9 mouse cellular contexts compared by ENCODE assay signal in genomic region chr7:86775617-86776325, GRCm38 (mm10). TPM values are rescaled to one million over a fixed set of nuclear protein-coding genes. Genes with fewer than 3 reads are reported as not detected.
DNase-seq lines count a peak whose midpoint lies in the region; ATAC-seq and TF ChIP-seq lines count a peak whose summit lies in the region.
"Had no signal": no experiment of that assay in that cellular context is flagged by ENCODE, and none has a peak within 500 bp of the region (broad histone marks: within the 10 kb centered on the region; RNA-seq: fewer than 3 reads in every experiment).

Gene Folh1, minus strand, starts transcription at chr7:86775943.

- H3K9ac ChIP-seq in lung, embryonic 14.5 days = no peak within 1 kb of the TSS
- no peak within 1 kb of the TSS for H3K9ac ChIP-seq in hindbrain, embryonic 12.5 days
- H3K9ac ChIP-seq in neural tube, embryonic 13.5 days = no peak within 1 kb of the TSS
- H3K9ac ChIP-seq: liver, embryonic 13.5 days had no signal

- no peaks in the 10 kb centered on the region for H3K36me3 ChIP-seq in lung, embryonic 14.5 days (ENCODE audit: insufficient read depth)
- no peaks in the 10 kb centered on the region for H3K36me3 ChIP-seq in embryonic facial prominence, embryonic 10.5 days (replicated peaks)
- H3K36me3 ChIP-seq in hindbrain, embryonic 12.5 days = no peaks in the 10 kb centered on the region
- no peaks in the 10 kb centered on the region for H3K36me3 ChIP-seq in neural tube, embryonic 13.5 days
- H3K36me3 ChIP-seq: liver, embryonic 13.5 days had no signal

- no peak within 1 kb of the TSS for H3K27ac ChIP-seq in lung, embryonic 14.5 days (ENCODE audit: low read depth)
- no peak within 1 kb of the TSS for H3K27ac ChIP-seq in embryonic facial prominence, embryonic 10.5 days (replicated peaks)
- no peak within 1 kb of the TSS for H3K27ac ChIP-seq in hindbrain, embryonic 12.5 days
- no peak within 1 kb of the TSS for H3K27ac ChIP-seq in neural tube, embryonic 13.5 days (replicated peaks)
- H3K27ac ChIP-seq: liver, embryonic 13.5 days had no signal

- TF ChIP-seq CTCF in lung, embryonic 14.5 days (IDR thresholded peaks at IDR 0.05; ENCODE audit: low read depth) = no peak

- ATAC-seq in lung, embryonic 14.5 days (ENCODE audit: insufficient read depth) = no peak
- ATAC-seq in hindbrain, embryonic 12.5 days (ENCODE audit: low FRiP score) = peak; percentile 52; the same call in 1 of the 2 replicates
- ATAC-seq in neural tube, embryonic 13.5 days (ENCODE audit: low read depth) = peak; percentile 59; the same call in 1 of the 2 replicates

- 7% methylated on average over 11 of the region's 11 CpGs for WGBS in lung, embryonic 14.5 days
- 4% methylated on average over 11 of the region's 11 CpGs for WGBS in embryonic facial prominence, embryonic 10.5 days
- 5% methylated on average over 11 of the region's 11 CpGs for WGBS in hindbrain, embryonic 12.5 days
- 5% methylated on average over 11 of the region's 11 CpGs for WGBS in neural tube, embryonic 13.5 days

- no peaks in the 10 kb centered on the region for H3K27me3 ChIP-seq in lung, embryonic 14.5 days (ENCODE audit: insufficient read depth, low read length)
- no peaks in the 10 kb centered on the region for H3K27me3 ChIP-seq in embryonic facial prominence, embryonic 10.5 days (replicated peaks; ENCODE audit: low read depth, poor library complexity, severe bottlenecking)
- H3K27me3 ChIP-seq in hindbrain, embryonic 12.5 days = no peaks in the 10 kb centered on the region
- H3K27me3 ChIP-seq in neural tube, embryonic 13.5 days = no peaks in the 10 kb centered on the region
- H3K27me3 ChIP-seq: liver, embryonic 13.5 days had no signal

- H3K4me2 ChIP-seq in lung, embryonic 14.5 days = peak within 1 kb of the TSS; percentile 18; the same call in 1 of the 2 replicates
- H3K4me2 ChIP-seq in hindbrain, embryonic 12.5 days (replicated peaks) = peak within 1 kb of the TSS; percentile 45
- H3K4me2 ChIP-seq in neural tube, embryonic 13.5 days = peak within 1 kb of the TSS; percentile 47
- H3K4me2 ChIP-seq: liver, embryonic 13.5 days had no signal

- no peaks in the 10 kb centered on the region for H3K4me1 ChIP-seq in lung, embryonic 14.5 days (ENCODE audit: insufficient read depth)
- H3K4me1 ChIP-seq in embryonic facial prominence, embryonic 10.5 days = no peaks in the 10 kb centered on the region; the same call in 1 of the 2 replicates
- no peaks in the 10 kb centered on the region for H3K4me1 ChIP-seq in hindbrain, embryonic 12.5 days
- peaks cover 11% of the 10 kb centered on the region for H3K4me1 ChIP-seq in neural tube, embryonic 13.5 days (replicated peaks)
- H3K4me1 ChIP-seq: liver, embryonic 13.5 days had no signal

- H3K4me3 ChIP-seq in lung, embryonic 14.5 days (ENCODE audit: low read depth, low read length) = no peak within 1 kb of the TSS
- peak within 1 kb of the TSS; percentile 49 for H3K4me3 ChIP-seq in embryonic facial prominence, embryonic 10.5 days
- H3K4me3 ChIP-seq in hindbrain, embryonic 12.5 days = peak within 1 kb of the TSS; percentile 15; the same call in 1 of the 2 replicates
- peak within 1 kb of the TSS; percentile 18 for H3K4me3 ChIP-seq in neural tube, embryonic 13.5 days
- H3K4me3 ChIP-seq: liver, embryonic 13.5 days had no signal

- peak; percentile 13 for DNase-seq in lung, embryonic 14.5 days
- no peak for DNase-seq in lung, adult 18-20 months
- DNase-seq in embryonic facial prominence, embryonic 10.5 days (ENCODE audit: low spot score) = peak; percentile 24
- DNase-seq in left cerebral cortex, adult 11 months (ENCODE audit: low spot score) = peak; percentile 15
- no peak for DNase-seq in spleen, postnatal 4 days (ENCODE audit: low spot score in 2 of 2)
- DNase-seq in lung, postnatal 4 days = no peak
- DNase-seq: liver, embryonic 13.5 days had no signal

- H3K9me3 ChIP-seq in lung, embryonic 14.5 days (ENCODE audit: low read depth, low read length) = no peaks in the 10 kb centered on the region
- H3K9me3 ChIP-seq in embryonic facial prominence, embryonic 10.5 days = no peaks in the 10 kb centered on the region
- no peaks in the 10 kb centered on the region for H3K9me3 ChIP-seq in hindbrain, embryonic 12.5 days (replicated peaks)
- H3K9me3 ChIP-seq in neural tube, embryonic 13.5 days = no peaks in the 10 kb centered on the region
- H3K9me3 ChIP-seq: liver, embryonic 13.5 days had no signal

RNA-seq across cellular contexts. Expression of gene Folh1, which starts in this region (rescaled TPM):
- not detected in 2 replicates for polyA plus RNA-seq in lung, embryonic 14.5 days (2014; fragmentation: Nextera tagmentation; extraction: Ambion mirVana)
- polyA plus RNA-seq in embryonic facial prominence, embryonic 10.5 days (2016; fragmentation: Nextera tagmentation; extraction: Ambion mirVana) = 0.21 TPM in 1 of 2 replicates, not detected in the other
- polyA plus RNA-seq in hindbrain, embryonic 12.5 days (2016; fragmentation: Nextera tagmentation; extraction: Ambion mirVana) = 0.18 and 0.21 TPM in 2 replicates
- 0.30 and 0.43 TPM in 2 replicates for polyA plus RNA-seq in neural tube, embryonic 13.5 days (2015; fragmentation: Nextera tagmentation; extraction: Ambion mirVana)
- polyA plus RNA-seq: liver, embryonic 13.5 days had no signal

Comparison
In these comparisons a context has a peak if more than half of its experiments do, and no peak if none do; other contexts are left out.
1. Peak in DNase-seq and H3K4me2 ChIP-seq in lung, embryonic 14.5 days; RNA of the gene not detected or under 1 TPM.
2. Peak in DNase-seq and H3K4me3 ChIP-seq in embryonic facial prominence, embryonic 10.5 days; RNA of the gene not detected or under 1 TPM.
3. Peak in ATAC-seq, H3K4me3 ChIP-seq and H3K4me2 ChIP-seq in hindbrain, embryonic 12.5 days; RNA of the gene not detected or under 1 TPM.
4. Peak in ATAC-seq, H3K4me3 ChIP-seq and H3K4me2 ChIP-seq in neural tube, embryonic 13.5 days; RNA of the gene not detected or under 1 TPM.